Mouse (Mus musculus): ENCODE data around the gene Lin7b.

DNA sequence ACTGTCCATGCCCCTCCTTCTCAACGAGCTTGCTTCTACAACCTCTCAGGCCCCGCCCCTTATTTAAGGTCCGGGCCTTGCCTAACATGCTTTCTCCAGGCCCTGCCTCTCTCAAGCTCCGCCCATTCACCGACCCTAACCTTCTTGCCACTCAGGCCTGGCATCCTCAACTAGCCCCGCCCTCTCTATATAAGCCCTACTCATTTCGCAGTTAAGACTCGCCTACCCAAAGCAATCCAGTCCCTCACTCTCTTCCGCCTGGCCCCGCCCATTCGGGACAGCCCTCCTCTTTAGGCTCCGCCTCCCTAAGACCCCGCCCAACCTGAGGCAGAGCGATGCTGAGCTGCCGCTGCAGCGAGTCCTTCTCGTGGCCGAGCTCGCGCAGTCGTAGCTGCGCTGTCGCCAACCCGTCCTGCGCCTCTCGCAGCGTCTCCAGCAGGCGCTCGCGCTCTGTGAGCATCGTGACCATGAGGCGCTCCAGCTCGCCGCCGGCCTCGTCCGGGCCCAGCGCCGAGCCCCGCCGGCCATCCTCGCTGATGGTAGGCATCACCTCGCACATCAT is 9.1 kb downstream of the Lin7b start:
- TF ChIP-seq POLR2A (IDR thresholded peaks at IDR 0.05; ENCODE audit: low read depth, low read length) (no peak), CTCF (IDR thresholded peaks at IDR 0.05; ENCODE audit: extremely low read depth, insufficient read depth, insufficient read length, insufficient replicate concordance) (no peak)
